Mouse (Mus musculus): ENCODE measurements around the gene Gm16405. TPM values are rescaled to one million over a fixed set of nuclear protein-coding genes. Genes with fewer than 3 reads are reported as not detected.
"Not testable (repeated sequence)": the region's sequence is repeated elsewhere in the genome, so short reads cannot be mapped to it uniquely, and the experiment has no call there.

Gm16405 gene
- not detected in 2 replicates for polyA plus RNA-seq (2015; fragmentation: Nextera tagmentation; extraction: Ambion mirVana)

GRCm38 (mm10) chrX:54530908-54531307 lies at the start of gene Gm16405:
Gene Gm16405, plus strand, starts transcription at chrX:54531208.
- not testable (repeated sequence) for H3K36me3 ChIP-seq (ENCODE audit: control insufficient read depth, insufficient read depth, low read length); H3K4me3 ChIP-seq (replicated peaks; ENCODE audit: low read length); H3K4me2 ChIP-seq (ENCODE audit: low read depth, low read length); H3K9ac ChIP-seq (ENCODE audit: low read length); H3K27ac ChIP-seq (ENCODE audit: low read length); H3K27me3 ChIP-seq (ENCODE audit: control insufficient read depth, insufficient read depth, low read length); H3K9me3 ChIP-seq (replicated peaks; ENCODE audit: control insufficient read depth, low read length); ATAC-seq (ENCODE audit: insufficient read depth, low FRiP score); H3K4me1 ChIP-seq (ENCODE audit: control insufficient read depth, insufficient read depth, low read length)
- WGBS = no CpG with 5 or more reads among the region's 7 CpGs

Other genes with a start within 250 kb of the Gm16405 start
- not detected in 2 replicates for gene Gm16430, start 91.0 kb downstream of the Gm16405 start, polyA plus RNA-seq (2015; fragmentation: Nextera tagmentation; extraction: Ambion mirVana)

Data from stomach, embryonic 16.5 days (tissue).